Mouse (Mus musculus): ENCODE results near the gene C1qc. TPM values are rescaled to one million over a fixed set of nuclear protein-coding genes. Genes with fewer than 3 reads are reported as not detected.

C1qc gene
- total RNA-seq (2017): not detected in 3 replicates

- ATAC-seq (replicated peaks; ENCODE audit: insufficient number of reproducible peaks, low FRiP score, low TSS enrichment, poor library complexity, severe bottlenecking): no peak
Measured at GRCm38 (mm10) chr4:136892811-136893210, at the start of gene C1qc. C1qc (minus strand) TSS chr4:136893065.

GRCm38 (mm10) chr4:136937935-136938334 is 45.1 kb upstream of the C1qc start:
- no peak for ATAC-seq (replicated peaks; ENCODE audit: insufficient number of reproducible peaks, low FRiP score, low TSS enrichment, poor library complexity, severe bottlenecking)

DNA sequence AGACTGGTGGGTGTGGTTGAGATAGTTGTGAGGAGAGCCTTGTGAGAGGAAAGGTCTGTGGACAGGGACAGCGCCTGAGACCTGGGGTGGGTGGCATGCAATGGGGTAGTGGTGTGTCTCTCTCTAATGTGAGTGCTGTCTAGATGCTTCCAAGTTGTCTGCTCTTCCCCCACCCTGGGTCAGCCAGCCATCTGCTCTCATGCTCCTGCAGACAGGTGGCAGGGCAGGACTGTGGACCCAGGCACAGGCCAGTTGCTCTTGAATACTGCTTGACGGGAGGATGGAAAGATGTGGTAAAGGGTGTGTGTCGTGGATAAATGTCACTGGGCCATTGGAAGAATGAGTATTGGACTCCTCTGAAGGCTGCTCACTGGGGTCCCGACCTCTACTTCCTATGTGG is 44.5 kb upstream of the C1qc start:
- ATAC-seq (replicated peaks; ENCODE audit: insufficient number of reproducible peaks, low FRiP score, low TSS enrichment, poor library complexity, severe bottlenecking): no peak

DNA sequence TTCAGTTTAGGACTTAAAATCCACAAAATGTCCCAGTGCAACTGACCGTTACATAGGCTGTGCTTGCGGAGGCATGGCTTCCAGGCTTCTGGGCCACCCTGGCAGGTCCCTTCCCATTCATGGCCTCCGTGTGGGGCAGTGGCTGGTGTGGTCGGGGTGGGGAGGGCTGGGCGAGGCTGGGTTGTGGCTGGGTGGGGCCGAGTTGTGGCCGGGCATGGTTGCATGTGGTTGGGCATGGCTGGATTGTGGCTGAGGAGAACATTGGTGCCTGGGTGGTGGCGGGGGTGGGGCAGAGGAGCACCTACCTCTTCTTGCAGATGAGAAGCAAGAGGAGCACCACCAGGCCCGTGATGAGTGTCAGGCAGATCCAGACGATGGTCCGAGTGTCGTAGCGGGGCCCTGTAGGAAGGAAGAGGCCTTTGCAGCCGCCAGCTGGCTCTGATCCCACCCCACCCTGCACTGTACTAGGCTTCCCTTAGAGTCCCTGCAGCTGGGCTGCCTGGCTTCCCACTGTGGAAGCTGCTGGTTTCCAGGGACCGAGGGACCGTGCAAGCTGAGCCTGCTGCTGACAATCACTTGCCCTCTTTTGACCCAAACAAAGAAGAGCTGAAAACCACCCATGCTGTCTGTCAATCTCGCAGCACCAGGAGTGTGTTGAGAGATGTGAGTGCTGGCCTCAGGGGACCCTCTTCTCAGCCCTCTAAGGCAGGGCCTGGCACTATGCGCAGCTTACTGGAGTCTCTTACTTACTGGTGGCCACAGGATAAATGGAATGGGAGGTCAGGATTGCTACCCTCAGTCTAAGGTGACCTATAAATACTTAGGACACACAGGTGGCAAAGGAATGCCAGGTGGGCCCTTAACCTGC is 42.1 kb upstream of the C1qc start:
- no peak for ATAC-seq (replicated peaks; ENCODE audit: insufficient number of reproducible peaks, low FRiP score, low TSS enrichment, poor library complexity, severe bottlenecking)

DNA sequence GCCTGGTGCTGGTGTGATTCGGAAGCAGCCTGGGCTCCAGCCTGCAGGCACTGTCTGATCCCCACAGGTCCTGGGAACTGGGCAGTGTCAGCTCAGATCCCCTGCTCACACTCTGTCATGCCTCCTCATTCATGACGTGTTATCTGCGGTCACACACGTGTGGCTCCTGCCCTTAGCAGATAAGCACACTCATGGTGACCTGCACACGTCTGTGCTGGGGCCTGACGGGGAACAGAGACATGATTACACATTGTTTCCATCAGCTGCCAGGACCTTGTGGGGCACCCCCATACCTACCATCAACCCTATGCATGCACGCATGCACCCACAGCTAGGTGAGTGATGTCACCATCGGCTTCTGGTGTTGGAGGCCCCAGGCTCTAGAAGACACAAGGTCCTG is 37.6 kb upstream of the C1qc start:
- ATAC-seq (replicated peaks; ENCODE audit: insufficient number of reproducible peaks, low FRiP score, low TSS enrichment, poor library complexity, severe bottlenecking): no peak

- ATAC-seq (replicated peaks; ENCODE audit: insufficient number of reproducible peaks, low FRiP score, low TSS enrichment, poor library complexity, severe bottlenecking): no peak
Measured at GRCm38 (mm10) chr4:136928928-136929327, 36.1 kb upstream of the C1qc start.

- no peak for ATAC-seq (replicated peaks; ENCODE audit: insufficient number of reproducible peaks, low FRiP score, low TSS enrichment, poor library complexity, severe bottlenecking)
Measured at GRCm38 (mm10) chr4:136925804-136926203, 32.9 kb upstream of the C1qc start.

DNA sequence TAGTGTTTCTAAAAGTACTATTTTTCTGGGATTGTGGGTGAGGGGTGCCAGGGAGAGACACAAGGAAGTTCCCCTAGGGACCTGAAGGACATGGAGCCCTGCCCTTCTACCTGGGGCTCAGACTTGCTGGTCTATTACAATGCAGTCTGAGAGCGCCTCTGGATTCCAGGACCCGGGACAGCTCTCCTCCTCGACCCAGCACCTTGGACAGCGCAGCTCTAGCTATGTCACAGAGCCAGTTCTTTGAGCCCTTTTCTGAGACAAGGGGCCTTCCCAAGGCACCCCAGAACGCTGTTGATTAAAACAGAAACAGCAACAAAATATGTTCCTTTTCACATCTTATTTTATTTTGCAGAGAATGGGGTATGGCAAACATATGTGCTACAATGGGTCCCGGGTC is 31.7 kb upstream of the C1qc start:
- ATAC-seq (replicated peaks; ENCODE audit: insufficient number of reproducible peaks, low FRiP score, low TSS enrichment, poor library complexity, severe bottlenecking): no peak

GRCm38 (mm10) chr4:136919526-136919925 is 26.7 kb upstream of the C1qc start:
- ATAC-seq (replicated peaks; ENCODE audit: insufficient number of reproducible peaks, low FRiP score, low TSS enrichment, poor library complexity, severe bottlenecking): no peak

DNA sequence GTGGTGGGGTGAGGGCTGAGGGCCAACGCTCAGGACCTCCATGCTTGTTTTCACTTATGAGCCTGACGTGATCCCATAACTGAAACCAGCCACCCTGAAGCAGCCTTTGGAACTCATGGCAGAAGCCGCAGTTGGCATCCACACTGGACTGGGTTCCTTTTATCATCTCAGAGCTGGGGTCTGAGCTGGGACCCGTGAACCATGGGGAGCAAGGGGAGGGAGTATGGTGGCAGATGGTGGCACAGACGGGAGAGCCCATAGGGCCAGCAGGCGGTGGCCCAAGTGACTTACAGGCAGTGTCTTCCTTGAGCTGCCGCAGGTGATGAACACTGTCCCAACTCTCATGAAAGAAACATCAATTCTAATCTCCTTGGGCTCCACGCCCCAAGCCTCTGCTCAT is 26.0 kb upstream of the C1qc start:
- ATAC-seq (replicated peaks; ENCODE audit: insufficient number of reproducible peaks, low FRiP score, low TSS enrichment, poor library complexity, severe bottlenecking): no peak

- no peak for ATAC-seq (replicated peaks; ENCODE audit: insufficient number of reproducible peaks, low FRiP score, low TSS enrichment, poor library complexity, severe bottlenecking)
Measured at GRCm38 (mm10) chr4:136917165-136917524, 24.3 kb upstream of the C1qc start.

DNA sequence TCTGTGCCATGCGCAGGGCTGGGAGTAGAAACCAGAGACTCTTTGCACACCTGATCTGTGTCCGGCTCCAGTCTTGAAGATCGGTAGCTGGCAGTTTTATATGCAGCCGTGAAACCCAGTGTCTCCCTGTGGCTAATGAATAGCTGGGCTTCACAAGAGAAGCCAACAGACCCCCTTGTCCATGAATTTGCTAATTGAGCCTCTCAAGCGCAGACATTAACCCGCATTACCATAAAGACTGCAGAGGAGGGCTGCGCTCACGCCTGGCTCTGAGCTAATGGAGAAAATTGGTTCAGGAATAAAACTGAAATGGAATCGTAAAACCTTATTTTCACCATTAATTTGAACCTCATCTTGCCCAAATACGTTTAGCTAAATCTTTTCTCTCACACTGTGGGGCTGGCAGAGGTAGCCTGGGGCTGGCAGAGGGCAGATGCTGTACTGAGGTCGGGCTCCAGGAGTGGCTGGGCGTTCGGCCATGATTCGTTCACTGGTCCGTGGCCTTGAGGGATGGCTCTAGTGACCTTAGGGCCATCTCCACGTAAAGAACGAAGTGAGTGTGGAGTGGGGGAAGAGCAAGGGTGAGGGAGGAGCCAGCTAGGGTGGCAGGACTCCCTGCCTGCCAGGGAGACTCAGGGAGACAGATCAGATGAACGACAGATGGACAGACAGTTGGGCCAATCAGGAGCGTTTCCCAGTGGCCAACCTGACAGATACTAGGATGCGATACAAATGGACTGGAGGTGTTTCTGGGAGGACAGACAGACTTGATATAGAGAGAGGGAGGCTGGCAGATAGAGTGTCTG is 23.7 kb upstream of the C1qc start:
- ATAC-seq (replicated peaks; ENCODE audit: insufficient number of reproducible peaks, low FRiP score, low TSS enrichment, poor library complexity, severe bottlenecking): no peak

DNA sequence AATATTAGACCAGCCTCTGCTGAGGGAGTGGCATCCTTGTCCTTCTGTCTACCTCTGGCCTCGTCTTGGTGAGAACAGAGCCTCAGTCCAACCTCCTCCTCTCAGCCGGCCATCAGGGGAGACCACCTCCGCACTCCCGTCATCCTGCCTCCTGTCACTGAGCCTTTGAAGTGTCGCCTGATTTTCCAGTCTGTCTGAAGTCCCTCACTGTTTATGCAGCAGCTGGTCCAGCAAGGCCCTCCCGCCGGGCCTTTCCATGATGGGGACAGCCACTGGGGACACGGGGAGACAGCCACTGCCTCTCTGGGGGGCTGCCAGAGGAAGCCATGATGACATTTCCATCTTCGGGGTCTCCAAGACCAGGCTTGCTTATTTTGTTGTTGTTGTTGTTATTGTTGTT is 20.0 kb upstream of the C1qc start:
- no peak for ATAC-seq (replicated peaks; ENCODE audit: insufficient number of reproducible peaks, low FRiP score, low TSS enrichment, poor library complexity, severe bottlenecking)

DNA sequence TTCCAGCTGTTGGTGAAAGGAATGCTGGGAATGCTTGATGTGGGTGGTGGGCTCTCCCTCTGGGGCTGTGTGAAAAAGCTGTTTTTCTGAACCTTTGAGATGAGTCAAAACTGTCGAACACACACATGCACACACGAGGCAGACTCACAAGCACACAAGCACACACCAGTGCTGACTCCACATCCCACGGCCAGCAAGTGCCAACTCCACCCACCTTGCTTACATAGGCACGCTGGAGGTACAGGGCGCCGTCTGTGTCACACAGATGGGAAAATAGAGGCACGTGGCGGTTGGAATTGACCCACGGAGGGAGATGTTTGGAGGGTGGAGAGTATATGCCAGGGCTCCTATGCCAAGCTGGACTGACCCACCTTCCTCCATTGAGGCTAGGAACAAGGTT is 18.9 kb upstream of the C1qc start:
- ATAC-seq (replicated peaks; ENCODE audit: insufficient number of reproducible peaks, low FRiP score, low TSS enrichment, poor library complexity, severe bottlenecking): no peak

- no peak for ATAC-seq (replicated peaks; ENCODE audit: insufficient number of reproducible peaks, low FRiP score, low TSS enrichment, poor library complexity, severe bottlenecking)
Measured at GRCm38 (mm10) chr4:136911211-136911646, 18.4 kb upstream of the C1qc start.

- no peak for ATAC-seq (replicated peaks; ENCODE audit: insufficient number of reproducible peaks, low FRiP score, low TSS enrichment, poor library complexity, severe bottlenecking)
Measured at GRCm38 (mm10) chr4:136907809-136908208, 14.9 kb upstream of the C1qc start.

- no peak for ATAC-seq (replicated peaks; ENCODE audit: insufficient number of reproducible peaks, low FRiP score, low TSS enrichment, poor library complexity, severe bottlenecking)
Measured at GRCm38 (mm10) chr4:136907033-136907432, 14.2 kb upstream of the C1qc start.

- no peak for ATAC-seq (replicated peaks; ENCODE audit: insufficient number of reproducible peaks, low FRiP score, low TSS enrichment, poor library complexity, severe bottlenecking)
Measured at GRCm38 (mm10) chr4:136904767-136905539, 12.1 kb upstream of the C1qc start.

DNA sequence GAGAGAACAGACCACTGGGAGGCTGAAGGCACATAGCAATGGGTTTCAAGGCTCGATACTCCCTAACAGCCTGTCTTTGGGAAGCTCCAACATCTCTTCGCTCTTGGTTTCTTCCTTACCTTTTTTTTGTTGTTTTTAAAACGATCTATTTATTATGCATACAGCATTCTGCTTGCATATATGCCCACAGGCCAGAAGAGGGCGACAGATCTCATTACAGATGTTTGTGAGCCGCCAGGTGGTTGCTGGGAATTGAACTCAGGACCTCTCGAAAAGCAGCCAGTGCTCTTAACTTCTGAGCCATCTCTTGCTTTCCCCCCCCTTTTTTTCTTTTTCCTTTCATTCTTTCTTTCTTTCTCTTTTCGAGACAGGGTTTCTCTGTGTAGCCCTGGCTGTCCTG is 6.3 kb upstream of the C1qc start:
- no peak for ATAC-seq (replicated peaks; ENCODE audit: insufficient number of reproducible peaks, low FRiP score, low TSS enrichment, poor library complexity, severe bottlenecking)

Measured in monocyte, adult 5-6 weeks (primary cell).